Comparison of ENCODE assay signal across 25 mouse cellular contexts in the genomic region with DNA sequence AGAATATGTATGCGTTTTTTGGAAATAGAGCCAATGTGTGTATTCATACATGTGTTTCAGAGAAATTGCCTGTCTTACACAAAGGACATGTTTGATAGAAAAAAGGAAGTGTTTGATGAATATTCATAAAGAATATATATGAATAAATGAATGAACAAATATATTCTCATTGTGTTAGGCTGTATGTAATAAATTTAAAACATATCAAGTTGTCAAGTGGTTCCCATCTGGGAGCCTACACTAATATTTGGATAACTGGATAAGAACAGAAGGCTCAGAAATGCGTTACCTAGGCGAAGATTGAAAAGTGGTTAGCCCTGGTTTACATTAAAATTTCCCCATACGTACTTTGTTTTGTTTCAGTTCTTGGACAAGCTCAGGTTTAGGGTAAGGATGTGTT.
DNase-seq lines count a peak whose midpoint lies in the region; ATAC-seq and TF ChIP-seq lines count a peak whose summit lies in the region.
"Had no signal": no experiment of that assay in that cellular context is flagged by ENCODE, and none has a peak within 500 bp of the region (broad histone marks: within the 10 kb centered on the region; RNA-seq: fewer than 3 reads in every experiment).

No protein-coding gene starts in this region.

- no peak for TF ChIP-seq CTCF in forebrain, postnatal 0 days (IDR thresholded peaks at IDR 0.05; ENCODE audit: low read depth)
- TF ChIP-seq CTCF in brain, embryonic 14.5 days (IDR thresholded peaks at IDR 0.05; ENCODE audit: borderline replicate concordance, extremely low read depth, insufficient read depth, insufficient read length) = no peak

- no peak for TF ChIP-seq POLR2A in brain, embryonic 14.5 days (IDR thresholded peaks at IDR 0.05; ENCODE audit: borderline replicate concordance, extremely low read depth, insufficient read depth, insufficient read length, poor library complexity, severe bottlenecking)

- no peak overlapping the region for H3K4me3 ChIP-seq in embryonic facial prominence, embryonic 11.5 days (ENCODE audit: low read depth, low read length)
- no peak overlapping the region for H3K4me3 ChIP-seq in embryonic facial prominence, embryonic 10.5 days
- no peak overlapping the region for H3K4me3 ChIP-seq in forebrain, embryonic 14.5 days (ENCODE audit: low read depth, low read length)
- no peak overlapping the region for H3K4me3 ChIP-seq in forebrain, embryonic 11.5 days (ENCODE audit: low read depth, low read length)
- H3K4me3 ChIP-seq in forebrain, embryonic 16.5 days (replicated peaks; ENCODE audit: low read length) = no peak overlapping the region
- H3K4me3 ChIP-seq in forebrain, postnatal 0 days (ENCODE audit: low read depth, low read length) = no peak overlapping the region
- H3K4me3 ChIP-seq: gastrocnemius, adult 2 months had no signal

- H3K9ac ChIP-seq in embryonic facial prominence, embryonic 11.5 days (replicated peaks; ENCODE audit: low read length) = no peak overlapping the region
- H3K9ac ChIP-seq in forebrain, embryonic 14.5 days (ENCODE audit: low read length) = no peak overlapping the region
- H3K9ac ChIP-seq in forebrain, embryonic 11.5 days (ENCODE audit: low read length) = no peak overlapping the region
- H3K9ac ChIP-seq in forebrain, embryonic 16.5 days (replicated peaks; ENCODE audit: low read depth, low read length) = no peak overlapping the region
- H3K9ac ChIP-seq in forebrain, postnatal 0 days = no peak overlapping the region

- DNase-seq in embryonic facial prominence, embryonic 11.5 days (ENCODE audit: low spot score) = peak; percentile 33
- no peak for DNase-seq in embryonic facial prominence, embryonic 10.5 days (ENCODE audit: low spot score)
- DNase-seq in forebrain, embryonic 14.5 days (ENCODE audit: low spot score) = peak; percentile 31
- no peak for DNase-seq in forebrain, embryonic 11.5 days (ENCODE audit: low spot score)
- DNase-seq in forebrain, postnatal 0 days = no peak
- DNase-seq in brain, embryonic 14.5 days (ENCODE audit: low read depth) = peak; percentile 31
- no peak for DNase-seq in right cerebral cortex, postnatal 4 days
- DNase-seq: adrenal gland, adult 8-10 months; adrenal gland, postnatal 14 days; adrenal gland, postnatal 36 days; B cell, adult 2 months; cerebellum, adult 11 months; cerebellum, adult 18-20 months; cerebellum, adult 8-10 months; cerebellum, adult 9-11 months; cerebellum, postnatal 14 days; cerebellum, postnatal 36 days; embryo, embryonic 11 days; gastrocnemius, adult 2 months had no signal

- no peak overlapping the region for H3K4me2 ChIP-seq in embryonic facial prominence, embryonic 11.5 days (ENCODE audit: low read depth, low read length)
- no peak overlapping the region for H3K4me2 ChIP-seq in forebrain, embryonic 14.5 days (ENCODE audit: low read length)
- no peak overlapping the region for H3K4me2 ChIP-seq in forebrain, embryonic 11.5 days (ENCODE audit: low read depth, low read length, severe bottlenecking)
- H3K4me2 ChIP-seq in forebrain, embryonic 16.5 days (ENCODE audit: low read length) = no peak overlapping the region
- H3K4me2 ChIP-seq in forebrain, postnatal 0 days (ENCODE audit: low read depth) = no peak overlapping the region

- no peak overlapping the region for H3K27ac ChIP-seq in embryonic facial prominence, embryonic 11.5 days (replicated peaks; ENCODE audit: low read depth, low read length)
- no peak overlapping the region for H3K27ac ChIP-seq in embryonic facial prominence, embryonic 10.5 days (replicated peaks)
- H3K27ac ChIP-seq in forebrain, embryonic 14.5 days (ENCODE audit: low read depth, low read length) = no peak overlapping the region
- no peak overlapping the region for H3K27ac ChIP-seq in forebrain, embryonic 11.5 days (ENCODE audit: low read depth, low read length)
- no peak overlapping the region; the same call in 1 of the 2 replicates for H3K27ac ChIP-seq in forebrain, embryonic 16.5 days (ENCODE audit: low read length)
- H3K27ac ChIP-seq in forebrain, postnatal 0 days (ENCODE audit: low read depth, low read length) = no peak overlapping the region
- H3K27ac ChIP-seq: gastrocnemius, adult 2 months had no signal

- ATAC-seq in embryonic facial prominence, embryonic 11.5 days (replicated peaks; ENCODE audit: insufficient number of reproducible peaks, low FRiP score, low TSS enrichment, low read depth) = no peak
- ATAC-seq in forebrain, embryonic 14.5 days = peak; percentile 61; the same call in 1 of the 2 replicates
- no peak for ATAC-seq in forebrain, embryonic 11.5 days (replicated peaks; ENCODE audit: low FRiP score)
- peak; percentile 18; the same call in 1 of the 2 replicates for ATAC-seq in forebrain, embryonic 16.5 days
- ATAC-seq in forebrain, postnatal 0 days = no peak
- ATAC-seq: activated CD4-positive, CD25-positive, alpha-beta regulatory T cell, adult 4 months; CD4-positive, CD25-positive, alpha-beta regulatory T cell, adult 4 months; Patski had no signal

- H3K27me3 ChIP-seq in embryonic facial prominence, embryonic 11.5 days (ENCODE audit: control insufficient read depth, insufficient read depth, low read length) = no peaks in the 10 kb centered on the region
- no peaks in the 10 kb centered on the region for H3K27me3 ChIP-seq in embryonic facial prominence, embryonic 10.5 days (replicated peaks; ENCODE audit: low read depth, poor library complexity, severe bottlenecking)
- H3K27me3 ChIP-seq in forebrain, embryonic 14.5 days (replicated peaks; ENCODE audit: control insufficient read depth, insufficient read depth, low read length) = no peaks in the 10 kb centered on the region
- H3K27me3 ChIP-seq in forebrain, embryonic 11.5 days (ENCODE audit: control insufficient read depth, insufficient read depth, low read length) = no peaks in the 10 kb centered on the region
- H3K27me3 ChIP-seq in forebrain, embryonic 16.5 days (replicated peaks; ENCODE audit: control insufficient read depth, insufficient read depth, low read length) = peaks cover 6% of the 10 kb centered on the region; the same call in 1 of the 2 replicates
- H3K27me3 ChIP-seq in forebrain, postnatal 0 days (ENCODE audit: insufficient read depth, low read length) = peaks cover 2% of the 10 kb centered on the region; the same call in 1 of the 2 replicates
- H3K27me3 ChIP-seq: CH12.LX had no signal

- 52% methylated on average over 4 of the region's 4 CpGs for WGBS in embryonic facial prominence, embryonic 11.5 days
- WGBS in embryonic facial prominence, embryonic 10.5 days = 76% methylated on average over 4 of the region's 4 CpGs
- 77% methylated on average over 4 of the region's 4 CpGs for WGBS in forebrain, embryonic 14.5 days
- 80% methylated on average over 4 of the region's 4 CpGs for WGBS in forebrain, embryonic 11.5 days
- 61% methylated on average over 4 of the region's 4 CpGs for WGBS in forebrain, embryonic 16.5 days
- 66% methylated on average over 4 of the region's 4 CpGs for WGBS in forebrain, postnatal 0 days

- H3K36me3 ChIP-seq in embryonic facial prominence, embryonic 11.5 days (replicated peaks; ENCODE audit: control insufficient read depth, insufficient read depth, low read depth, low read length) = no peaks in the 10 kb centered on the region
- H3K36me3 ChIP-seq in embryonic facial prominence, embryonic 10.5 days (replicated peaks) = no peaks in the 10 kb centered on the region
- H3K36me3 ChIP-seq in forebrain, embryonic 14.5 days (ENCODE audit: control insufficient read depth, insufficient read depth, low read length) = no peaks in the 10 kb centered on the region
- H3K36me3 ChIP-seq in forebrain, embryonic 11.5 days (ENCODE audit: control insufficient read depth, insufficient read depth, low read length) = no peaks in the 10 kb centered on the region
- no peaks in the 10 kb centered on the region for H3K36me3 ChIP-seq in forebrain, embryonic 16.5 days (ENCODE audit: control insufficient read depth, insufficient read depth)
- H3K36me3 ChIP-seq in forebrain, postnatal 0 days (ENCODE audit: insufficient read depth) = no peaks in the 10 kb centered on the region
- H3K36me3 ChIP-seq: G1E had no signal

- no peaks in the 10 kb centered on the region for H3K4me1 ChIP-seq in embryonic facial prominence, embryonic 11.5 days (ENCODE audit: control insufficient read depth, insufficient read depth, low read length)
- H3K4me1 ChIP-seq in embryonic facial prominence, embryonic 10.5 days = no peaks in the 10 kb centered on the region
- no peaks in the 10 kb centered on the region for H3K4me1 ChIP-seq in forebrain, embryonic 14.5 days (ENCODE audit: control insufficient read depth, insufficient read depth, low read length)
- H3K4me1 ChIP-seq in forebrain, embryonic 11.5 days (replicated peaks; ENCODE audit: control insufficient read depth, insufficient read depth, low read length) = no peaks in the 10 kb centered on the region
- no peaks in the 10 kb centered on the region for H3K4me1 ChIP-seq in forebrain, embryonic 16.5 days (replicated peaks; ENCODE audit: control insufficient read depth, insufficient read depth, low read length)
- H3K4me1 ChIP-seq in forebrain, postnatal 0 days (ENCODE audit: insufficient read depth) = 0 out of 2 replicates have a peak, but pooled peaks cover 2% of the 10 kb centered on the region

- H3K9me3 ChIP-seq in embryonic facial prominence, embryonic 11.5 days (replicated peaks; ENCODE audit: control insufficient read depth, low read length) = no peaks in the 10 kb centered on the region
- no peaks in the 10 kb centered on the region for H3K9me3 ChIP-seq in embryonic facial prominence, embryonic 10.5 days
- H3K9me3 ChIP-seq in forebrain, embryonic 14.5 days (replicated peaks; ENCODE audit: control insufficient read depth, low read length) = no peaks in the 10 kb centered on the region
- no peaks in the 10 kb centered on the region for H3K9me3 ChIP-seq in forebrain, embryonic 11.5 days (ENCODE audit: control insufficient read depth, low read length)
- H3K9me3 ChIP-seq in forebrain, embryonic 16.5 days (ENCODE audit: control insufficient read depth, low read length) = no peaks in the 10 kb centered on the region
- H3K9me3 ChIP-seq in forebrain, postnatal 0 days (ENCODE audit: low read length) = no peaks in the 10 kb centered on the region
- H3K9me3 ChIP-seq: G1E had no signal

Comparison
In these comparisons a context has a peak if more than half of its experiments do, and no peak if none do; other contexts are left out.
1. ATAC-seq: peak in forebrain, embryonic 14.5 days (single experiment) and forebrain, embryonic 16.5 days (single experiment); none in embryonic facial prominence, embryonic 11.5 days (single experiment), forebrain, embryonic 11.5 days (single experiment) and forebrain, postnatal 0 days (single experiment).
2. DNase-seq: peak in embryonic facial prominence, embryonic 11.5 days (single experiment), forebrain, embryonic 14.5 days (single experiment) and brain, embryonic 14.5 days (single experiment); none in embryonic facial prominence, embryonic 10.5 days (single experiment), forebrain, embryonic 11.5 days (single experiment), forebrain, postnatal 0 days (single experiment) and right cerebral cortex, postnatal 4 days (single experiment).